Mouse (Mus musculus): ENCODE data around the gene Pip5k1b.

Gene Pip5k1b

DNA sequence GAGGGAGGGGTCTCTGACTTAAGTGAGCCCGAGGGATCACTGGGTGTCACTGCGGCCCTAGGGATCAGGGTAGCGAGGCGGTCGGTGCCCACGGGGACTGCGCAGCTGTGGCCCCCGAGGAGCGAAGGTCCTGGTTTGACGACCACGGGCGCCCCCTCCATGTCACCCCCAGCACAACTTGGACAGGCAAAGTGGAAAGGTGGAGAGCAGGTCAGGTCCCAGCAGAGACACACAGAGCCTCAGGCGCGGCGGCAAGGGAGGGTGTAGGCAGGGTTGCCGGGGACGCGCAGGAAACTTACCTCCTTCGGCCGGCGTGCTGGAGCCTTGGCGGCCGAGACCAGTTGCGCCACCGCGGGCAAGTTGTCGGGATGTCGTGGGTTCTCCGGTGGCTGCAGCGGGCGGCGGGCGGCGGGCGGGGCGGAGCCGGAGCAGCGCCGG is at the start of gene Pip5k1b:
Gene Pip5k1b (minus strand): TSS at position 407 of the 438 bp plus-strand sequence.
- Histone ChIP-seq H3K4me1 (replicated peaks; ENCODE audit: low read depth, low read length) (peaks cover 63% of the 10 kb centered on the region), H3K27me3 (ENCODE audit: insufficient read depth, low read length) (peaks cover 22% of the 10 kb centered on the region), H3K4me3 (replicated peaks; ENCODE audit: low read length) (peak within 1 kb of the TSS; percentile 88), H3K9me3 (ENCODE audit: low read length) (peaks cover 3% of the 10 kb centered on the region), H3K36me3 (ENCODE audit: insufficient read depth, low read length) (no peaks in the 10 kb centered on the region)
- no peak for TF ChIP-seq NANOG (IDR thresholded peaks at IDR 0.05; ENCODE audit: borderline replicate concordance, low read length)
- no peak for TF ChIP-seq CTCF (conservative IDR thresholded peaks at IDR 0.05; ENCODE audit: low read length)
- TF ChIP-seq POU5F1 (IDR thresholded peaks at IDR 0.05; ENCODE audit: borderline replicate concordance, low read length), result no peak

DNA sequence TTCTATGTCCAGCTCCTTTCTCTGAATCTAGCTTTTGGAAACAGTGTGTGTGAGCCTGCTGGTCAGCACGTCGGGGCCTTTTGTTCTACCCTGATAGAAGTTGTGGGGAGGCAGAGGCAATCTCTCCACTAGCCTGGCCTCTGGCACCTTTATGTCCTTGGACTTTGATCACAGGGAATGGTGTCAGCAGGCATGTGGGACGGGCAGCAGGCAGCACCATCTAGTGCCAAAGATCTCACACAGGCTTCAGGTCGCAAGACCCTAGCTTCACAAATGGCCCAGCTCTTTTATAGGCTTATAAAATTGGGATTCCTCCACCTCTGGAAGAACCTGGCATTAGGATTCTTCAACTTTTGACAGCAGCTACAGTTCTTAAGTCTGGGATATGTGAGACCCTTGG is 48.4 kb upstream of the Pip5k1b start:
- TF ChIP-seq NANOG (IDR thresholded peaks at IDR 0.05; ENCODE audit: borderline replicate concordance, low read length) (no peak), POU5F1 (IDR thresholded peaks at IDR 0.05; ENCODE audit: borderline replicate concordance, low read length) (no peak), CTCF (conservative IDR thresholded peaks at IDR 0.05; ENCODE audit: low read length) (no peak)

DNA sequence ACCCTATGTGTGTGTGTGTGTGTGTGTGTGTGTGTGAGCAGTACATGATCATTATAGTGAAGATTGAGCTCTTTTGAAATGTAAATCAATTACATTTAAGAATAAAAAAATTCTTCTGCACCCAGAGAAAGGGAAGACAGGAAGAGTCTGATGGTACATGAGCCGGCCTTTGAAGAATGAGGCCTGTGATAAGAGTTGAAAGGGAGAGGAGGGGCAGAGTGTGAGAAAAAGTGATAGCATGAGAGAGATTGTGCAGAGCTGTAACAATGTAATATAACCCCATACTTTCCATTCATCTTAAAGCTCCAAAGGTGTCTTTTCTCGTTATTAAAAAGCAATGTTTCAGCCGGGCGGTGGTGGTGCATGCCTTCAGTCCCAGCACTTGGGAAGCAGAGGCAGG is 47.8 kb upstream of the Pip5k1b start:
- TF ChIP-seq POU5F1 (IDR thresholded peaks at IDR 0.05; ENCODE audit: borderline replicate concordance, low read length) (no peak), CTCF (conservative IDR thresholded peaks at IDR 0.05; ENCODE audit: low read length) (no peak), NANOG (IDR thresholded peaks at IDR 0.05; ENCODE audit: borderline replicate concordance, low read length) (no peak)
- Histone ChIP-seq H3K9me3 (ENCODE audit: low read length) (peaks cover 23% of the 10 kb centered on the region), H3K4me3 (replicated peaks; ENCODE audit: low read length) (no peak overlapping the region), H3K4me1 (replicated peaks; ENCODE audit: low read depth, low read length) (no peaks in the 10 kb centered on the region), H3K27me3 (ENCODE audit: insufficient read depth, low read length) (peaks cover 3% of the 10 kb centered on the region; the same call in 1 of the 2 replicates), H3K36me3 (ENCODE audit: insufficient read depth, low read length) (no peaks in the 10 kb centered on the region)

More for the DNA sequence above, 48.4 kb upstream of the Pip5k1b start:
- Histone ChIP-seq H3K27me3 (ENCODE audit: insufficient read depth, low read length) (peaks cover 3% of the 10 kb centered on the region; the same call in 1 of the 2 replicates), H3K4me1 (replicated peaks; ENCODE audit: low read depth, low read length) (no peaks in the 10 kb centered on the region), H3K9me3 (ENCODE audit: low read length) (peaks cover 23% of the 10 kb centered on the region), H3K36me3 (ENCODE audit: insufficient read depth, low read length) (no peaks in the 10 kb centered on the region), H3K4me3 (replicated peaks; ENCODE audit: low read length) (no peak overlapping the region)

DNA sequence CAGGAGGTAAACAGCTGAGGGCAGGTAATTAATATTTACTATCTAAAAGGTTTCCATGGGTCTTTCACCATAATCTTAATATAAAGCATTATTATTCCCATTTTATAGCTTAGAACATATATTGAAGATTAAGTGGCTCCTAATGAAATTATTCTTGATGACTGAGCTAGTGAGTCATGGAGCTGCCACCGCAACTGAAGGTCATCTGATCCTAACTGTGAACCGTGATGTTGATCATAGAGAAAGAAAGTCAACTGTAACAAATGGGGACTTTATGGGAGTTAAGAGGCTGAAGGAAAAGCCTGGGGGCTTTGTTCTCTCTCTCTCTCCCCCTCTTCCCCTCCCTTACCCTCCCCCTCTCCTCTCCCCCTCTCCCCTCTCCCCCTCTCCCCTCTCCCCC is 31.1 kb upstream of the Pip5k1b start:
- Histone ChIP-seq H3K27me3 (ENCODE audit: insufficient read depth, low read length) (0 out of 2 replicates have a peak, but pooled peaks cover 2% of the 10 kb centered on the region), H3K9me3 (ENCODE audit: low read length) (no peaks in the 10 kb centered on the region), H3K36me3 (ENCODE audit: insufficient read depth, low read length) (no peaks in the 10 kb centered on the region), H3K4me3 (replicated peaks; ENCODE audit: low read length) (no peak overlapping the region), H3K4me1 (replicated peaks; ENCODE audit: low read depth, low read length) (no peaks in the 10 kb centered on the region)
- TF ChIP-seq POU5F1 (IDR thresholded peaks at IDR 0.05; ENCODE audit: borderline replicate concordance, low read length) (no peak), CTCF (conservative IDR thresholded peaks at IDR 0.05; ENCODE audit: low read length) (no peak), NANOG (IDR thresholded peaks at IDR 0.05; ENCODE audit: borderline replicate concordance, low read length) (no peak)

DNA sequence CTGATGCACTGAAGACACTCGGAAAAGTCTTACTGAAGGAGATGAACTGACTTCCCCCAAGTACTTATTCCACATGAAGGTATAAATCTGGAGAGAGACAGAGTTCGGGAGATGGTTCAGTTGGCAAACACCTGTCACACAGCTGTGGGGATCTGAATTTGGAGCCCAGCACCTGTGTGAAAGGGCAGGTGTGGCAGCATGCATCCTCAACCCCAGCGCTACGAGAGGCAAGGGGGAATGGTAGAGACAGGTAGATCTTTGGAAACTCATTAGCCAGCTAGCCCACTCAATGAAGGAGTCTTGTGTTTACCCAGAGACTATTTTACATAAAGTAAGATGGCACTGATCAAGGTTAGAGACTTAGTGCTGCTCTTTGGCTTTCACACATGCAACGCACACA is 29.5 kb upstream of the Pip5k1b start:
- Histone ChIP-seq H3K36me3 (ENCODE audit: insufficient read depth, low read length) (no peaks in the 10 kb centered on the region), H3K27me3 (ENCODE audit: insufficient read depth, low read length) (0 out of 2 replicates have a peak, but pooled peaks cover 2% of the 10 kb centered on the region), H3K9me3 (ENCODE audit: low read length) (no peaks in the 10 kb centered on the region), H3K4me3 (replicated peaks; ENCODE audit: low read length) (no peak overlapping the region), H3K4me1 (replicated peaks; ENCODE audit: low read depth, low read length) (no peaks in the 10 kb centered on the region)
- no peak for TF ChIP-seq NANOG (IDR thresholded peaks at IDR 0.05; ENCODE audit: borderline replicate concordance, low read length)
- no peak for TF ChIP-seq CTCF (conservative IDR thresholded peaks at IDR 0.05; ENCODE audit: low read length)
- TF ChIP-seq POU5F1 (IDR thresholded peaks at IDR 0.05; ENCODE audit: borderline replicate concordance, low read length), result no peak

DNA sequence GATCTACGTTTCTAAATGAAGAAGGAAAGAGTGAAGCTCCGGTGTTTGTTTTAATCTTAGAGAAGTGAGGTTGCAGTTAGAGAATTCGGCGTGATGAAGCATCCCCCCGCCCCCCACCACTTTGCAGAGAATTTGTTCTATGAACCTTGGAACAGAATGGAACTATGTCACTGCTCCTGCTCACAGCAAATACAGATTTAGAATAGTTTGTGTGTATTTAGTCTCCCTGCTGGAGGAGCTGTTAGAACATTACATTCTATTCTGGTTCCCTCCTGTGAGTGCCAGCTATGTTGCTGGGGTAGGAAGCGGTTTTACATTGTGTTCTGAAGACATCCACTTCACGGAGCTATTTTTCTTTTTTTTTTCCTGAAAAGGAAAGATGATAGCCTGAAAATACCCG is 28.3 kb upstream of the Pip5k1b start:
- TF ChIP-seq NANOG (IDR thresholded peaks at IDR 0.05; ENCODE audit: borderline replicate concordance, low read length), result no peak
- TF ChIP-seq CTCF (conservative IDR thresholded peaks at IDR 0.05; ENCODE audit: low read length), result no peak
- no peak for TF ChIP-seq POU5F1 (IDR thresholded peaks at IDR 0.05; ENCODE audit: borderline replicate concordance, low read length)
- peaks cover 2% of the 10 kb centered on the region; the same call in 1 of the 2 replicates for H3K27me3 ChIP-seq (ENCODE audit: insufficient read depth, low read length)
- H3K4me1 ChIP-seq (replicated peaks; ENCODE audit: low read depth, low read length), result no peaks in the 10 kb centered on the region
- H3K9me3 ChIP-seq (ENCODE audit: low read length), result no peaks in the 10 kb centered on the region
- H3K36me3 ChIP-seq (ENCODE audit: insufficient read depth, low read length), result no peaks in the 10 kb centered on the region
- H3K4me3 ChIP-seq (replicated peaks; ENCODE audit: low read length), result no peak overlapping the region

DNA sequence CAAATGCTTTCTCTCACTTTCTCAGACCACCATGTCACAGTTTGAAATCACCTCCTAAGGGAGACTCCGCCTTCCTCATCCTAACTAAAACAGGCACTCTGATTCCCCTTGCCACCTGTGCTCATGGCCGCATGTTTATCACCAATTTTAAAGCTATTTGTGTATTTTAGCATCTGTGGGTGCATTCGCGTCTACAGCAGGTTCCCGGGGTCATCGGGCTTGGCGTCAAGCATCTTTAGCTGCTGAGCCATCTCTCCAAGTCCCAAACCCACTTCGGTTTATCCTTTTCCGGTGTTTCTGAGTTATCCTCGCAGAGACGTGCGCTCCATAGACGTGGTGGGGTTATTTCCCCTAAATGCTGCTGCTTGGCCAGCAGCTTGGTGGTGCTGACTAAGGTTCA is 20.5 kb upstream of the Pip5k1b start:
- Histone ChIP-seq H3K36me3 (ENCODE audit: insufficient read depth, low read length) (no peaks in the 10 kb centered on the region), H3K4me3 (replicated peaks; ENCODE audit: low read length) (no peak overlapping the region), H3K9me3 (ENCODE audit: low read length) (no peaks in the 10 kb centered on the region), H3K4me1 (replicated peaks; ENCODE audit: low read depth, low read length) (peaks cover 7% of the 10 kb centered on the region), H3K27me3 (ENCODE audit: insufficient read depth, low read length) (no peaks in the 10 kb centered on the region; the same call in 1 of the 2 replicates)
- TF ChIP-seq POU5F1 (IDR thresholded peaks at IDR 0.05; ENCODE audit: borderline replicate concordance, low read length) (no peak), NANOG (IDR thresholded peaks at IDR 0.05; ENCODE audit: borderline replicate concordance, low read length) (no peak), CTCF (conservative IDR thresholded peaks at IDR 0.05; ENCODE audit: low read length) (no peak)

DNA sequence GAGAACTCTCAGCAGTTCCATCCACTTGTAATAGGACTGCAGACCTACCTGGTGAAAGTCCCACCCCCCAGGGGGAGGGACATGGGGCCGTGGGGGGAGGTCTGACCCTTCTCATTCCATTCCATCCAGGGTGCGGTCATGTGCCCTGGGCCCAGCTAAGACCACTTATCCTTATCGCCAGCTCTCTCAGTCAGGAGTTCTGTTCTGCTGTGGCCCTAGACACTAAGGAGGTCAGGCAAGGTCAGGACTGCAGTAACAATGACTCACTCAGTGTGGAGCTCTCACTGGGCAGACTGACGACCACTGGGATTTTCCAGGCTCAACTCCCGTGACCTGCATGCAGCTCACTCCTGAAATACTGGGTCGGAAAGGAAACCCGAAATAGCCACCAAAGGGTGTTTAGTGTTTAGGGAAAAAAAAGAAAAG is 16.1 kb upstream of the Pip5k1b start:
- no peaks in the 10 kb centered on the region for H3K9me3 ChIP-seq (ENCODE audit: low read length)
- no peak overlapping the region for H3K4me3 ChIP-seq (replicated peaks; ENCODE audit: low read length)
- H3K27me3 ChIP-seq (ENCODE audit: insufficient read depth, low read length), result no peaks in the 10 kb centered on the region
- no peaks in the 10 kb centered on the region for H3K36me3 ChIP-seq (ENCODE audit: insufficient read depth, low read length)
- TF ChIP-seq CTCF (conservative IDR thresholded peaks at IDR 0.05; ENCODE audit: low read length), result no peak
- no peak for TF ChIP-seq NANOG (IDR thresholded peaks at IDR 0.05; ENCODE audit: borderline replicate concordance, low read length)
- TF ChIP-seq POU5F1 (IDR thresholded peaks at IDR 0.05; ENCODE audit: borderline replicate concordance, low read length), result no peak
- peaks cover 7% of the 10 kb centered on the region for H3K4me1 ChIP-seq (replicated peaks; ENCODE audit: low read depth, low read length)

DNA sequence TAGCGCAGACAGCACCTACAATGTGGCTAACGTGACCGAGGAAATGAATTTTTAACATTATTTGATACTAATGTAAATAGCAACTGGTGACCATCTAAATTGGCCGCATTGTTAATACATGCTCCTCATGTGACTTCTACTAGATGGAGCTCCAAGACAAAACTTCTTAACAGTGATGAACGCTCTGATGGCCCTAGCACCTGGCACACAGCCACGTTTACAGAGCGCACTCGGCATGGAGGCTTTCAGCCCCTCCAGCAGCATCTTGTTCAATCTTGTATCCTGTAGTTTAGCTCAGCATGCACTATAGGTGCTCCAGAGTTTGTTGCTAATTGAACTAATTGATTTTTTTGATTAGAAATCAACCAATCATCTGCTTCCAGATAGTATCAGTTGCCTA is 15.3 kb upstream of the Pip5k1b start:
- Histone ChIP-seq H3K36me3 (ENCODE audit: insufficient read depth, low read length) (no peaks in the 10 kb centered on the region), H3K27me3 (ENCODE audit: insufficient read depth, low read length) (no peaks in the 10 kb centered on the region), H3K4me1 (replicated peaks; ENCODE audit: low read depth, low read length) (peaks cover 7% of the 10 kb centered on the region), H3K9me3 (ENCODE audit: low read length) (no peaks in the 10 kb centered on the region), H3K4me3 (replicated peaks; ENCODE audit: low read length) (no peak overlapping the region)
- no peak for TF ChIP-seq NANOG (IDR thresholded peaks at IDR 0.05; ENCODE audit: borderline replicate concordance, low read length)
- no peak for TF ChIP-seq CTCF (conservative IDR thresholded peaks at IDR 0.05; ENCODE audit: low read length)
- TF ChIP-seq POU5F1 (IDR thresholded peaks at IDR 0.05; ENCODE audit: borderline replicate concordance, low read length), result no peak

Data from E14TG2a.4 (cell line).